In genomic region chr1:127530849-127531580, GRCm38 (mm10) we compare ENCODE assay signal across 9 mouse cellular contexts.
A peak's percentile ranks its signal among the peaks of the same experiment; 100 is the strongest.
DNase-seq lines count a peak whose midpoint lies in the region; ATAC-seq and TF ChIP-seq lines count a peak whose summit lies in the region.
"Had no signal": no experiment of that assay in that cellular context is flagged by ENCODE, and none has a peak within 500 bp of the region (broad histone marks: within the 10 kb centered on the region; RNA-seq: fewer than 3 reads in every experiment).

No protein-coding gene starts in this region.

- intact Hi-C loops in gastrocnemius, postnatal 14 days (cut with DNase I; ENCODE audit: low total_unique reads), result no loop called here
- intact Hi-C loops in gastrocnemius, postnatal 36 days (cut with DNase I), result no loop called here

- H3K9ac ChIP-seq in kidney, embryonic 16.5 days (replicated peaks; ENCODE audit: low read length), result no peak overlapping the region
- peak overlapping the region; percentile 39; the same call in 1 of the 2 replicates for H3K9ac ChIP-seq in hindbrain, embryonic 16.5 days (ENCODE audit: low read depth, low read length)
- 0 out of 2 replicates have a peak overlapping the region, but pooled peaks have one; percentile 25 for H3K9ac ChIP-seq in midbrain, postnatal 0 days (replicated peaks; ENCODE audit: low read length, poor library complexity, severe bottlenecking)

- H3K27ac ChIP-seq in kidney, embryonic 16.5 days (ENCODE audit: low read length), result no peak overlapping the region
- H3K27ac ChIP-seq in hindbrain, embryonic 16.5 days (ENCODE audit: low read depth, low read length), result peak overlapping the region; percentile 12; the same call in 1 of the 2 replicates
- H3K27ac ChIP-seq in midbrain, postnatal 0 days (ENCODE audit: low read depth, low read length), result no peak overlapping the region

- H3K4me1 ChIP-seq in kidney, embryonic 16.5 days (ENCODE audit: insufficient read depth, low read length), result peaks cover 15% of the 10 kb centered on the region
- H3K4me1 ChIP-seq in hindbrain, embryonic 16.5 days (ENCODE audit: control insufficient read depth, insufficient read depth, low read depth, low read length), result peaks cover 10% of the 10 kb centered on the region
- 0 out of 2 replicates have a peak, but pooled peaks cover 2% of the 10 kb centered on the region for H3K4me1 ChIP-seq in midbrain, postnatal 0 days (ENCODE audit: insufficient read depth, low read length)

- no peak for DNase-seq in kidney, adult 11 months
- peak; percentile 49 for DNase-seq in embryo, embryonic 10 days (ENCODE audit: low spot score)
- DNase-seq in midbrain, postnatal 0 days (ENCODE audit: low spot score), result peak; percentile 75
- no peak for DNase-seq in gastrocnemius, postnatal 14 days
- no peak for DNase-seq in gastrocnemius, postnatal 36 days
- no peak for DNase-seq in heart, postnatal 4 days

- no peaks in the 10 kb centered on the region for H3K9me3 ChIP-seq in kidney, embryonic 16.5 days (ENCODE audit: low read length)
- H3K9me3 ChIP-seq in hindbrain, embryonic 16.5 days (ENCODE audit: control insufficient read depth, low read length), result no peaks in the 10 kb centered on the region
- no peaks in the 10 kb centered on the region for H3K9me3 ChIP-seq in midbrain, postnatal 0 days (ENCODE audit: low read length)

- TF ChIP-seq CTCF in midbrain, postnatal 0 days (IDR thresholded peaks at IDR 0.05), result no peak

- peak; percentile 95 for ATAC-seq in kidney, embryonic 16.5 days (ENCODE audit: low FRiP score, low TSS enrichment)
- peak; percentile 89 for ATAC-seq in hindbrain, embryonic 16.5 days
- peak; percentile 39 for ATAC-seq in midbrain, postnatal 0 days (ENCODE audit: low FRiP score)

- H3K27me3 ChIP-seq in kidney, embryonic 16.5 days (ENCODE audit: insufficient read depth, low read length), result peaks cover 17% of the 10 kb centered on the region
- H3K27me3 ChIP-seq in hindbrain, embryonic 16.5 days (replicated peaks; ENCODE audit: control insufficient read depth, insufficient read depth, low read length), result 0 out of 2 replicates have a peak, but pooled peaks cover 2% of the 10 kb centered on the region
- no peaks in the 10 kb centered on the region for H3K27me3 ChIP-seq in midbrain, postnatal 0 days (ENCODE audit: insufficient read depth, low read length)
- H3K27me3 ChIP-seq: CH12.LX had no signal

- peak overlapping the region; percentile 22; the same call in 1 of the 2 replicates for H3K4me2 ChIP-seq in kidney, embryonic 16.5 days (replicated peaks; ENCODE audit: low read depth, low read length)
- H3K4me2 ChIP-seq in hindbrain, embryonic 16.5 days (ENCODE audit: low read length), result peak overlapping the region; percentile 26
- H3K4me2 ChIP-seq in midbrain, postnatal 0 days (ENCODE audit: low read depth, low read length, poor library complexity, severe bottlenecking), result no peak overlapping the region

- H3K4me3 ChIP-seq in kidney, embryonic 16.5 days (ENCODE audit: low read length), result no peak overlapping the region
- H3K4me3 ChIP-seq in hindbrain, embryonic 16.5 days (ENCODE audit: low read length), result no peak overlapping the region
- no peak overlapping the region for H3K4me3 ChIP-seq in midbrain, postnatal 0 days (ENCODE audit: low read depth, low read length)

- 19% methylated on average over 14 of the region's 14 CpGs for WGBS in kidney, embryonic 16.5 days
- 22% methylated on average over 14 of the region's 14 CpGs for WGBS in hindbrain, embryonic 16.5 days
- 30% methylated on average over 14 of the region's 14 CpGs for WGBS in midbrain, postnatal 0 days

- H3K36me3 ChIP-seq in kidney, embryonic 16.5 days (ENCODE audit: insufficient read depth, low read length), result no peaks in the 10 kb centered on the region
- no peaks in the 10 kb centered on the region for H3K36me3 ChIP-seq in hindbrain, embryonic 16.5 days (ENCODE audit: control insufficient read depth, insufficient read depth, low read length)
- H3K36me3 ChIP-seq in midbrain, postnatal 0 days (ENCODE audit: insufficient read depth, low read length), result no peaks in the 10 kb centered on the region

Comparison
In these comparisons a context has a peak if more than half of its experiments do, and no peak if none do; other contexts are left out.
1. ATAC-seq: peak in every context shown above with its lines; median percentile 95 in kidney, embryonic 16.5 days; 89 in hindbrain, embryonic 16.5 days; 39 in midbrain, postnatal 0 days.
2. DNase-seq: peak in embryo, embryonic 10 days (single experiment) and midbrain, postnatal 0 days (single experiment); none in kidney, adult 11 months (single experiment), gastrocnemius, postnatal 14 days (single experiment), gastrocnemius, postnatal 36 days (0 of 2) and heart, postnatal 4 days (single experiment).